Mouse (Mus musculus): ENCODE data around the gene Tspan5.

DNA sequence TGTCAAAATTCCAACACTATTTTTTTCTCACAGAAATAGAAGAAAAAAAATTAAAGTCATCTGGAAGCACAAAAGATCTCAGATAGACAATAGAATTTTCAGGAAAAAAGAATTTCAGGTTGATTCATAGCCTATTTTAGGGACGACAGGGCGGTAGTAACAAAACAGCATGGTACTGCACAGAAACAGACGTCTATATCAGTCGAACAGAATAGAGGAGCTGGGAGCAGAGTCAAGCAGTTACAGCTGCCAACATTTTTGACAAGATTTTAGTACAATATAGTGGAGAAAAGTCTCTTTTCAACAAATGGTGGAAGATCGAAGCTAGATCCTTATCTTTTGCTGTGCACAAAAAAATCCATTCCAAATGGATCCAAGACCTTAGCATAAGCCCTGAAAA lies 144.1 kb downstream of the Tspan5 start:
- no peak for TF ChIP-seq CTCF (IDR thresholded peaks at IDR 0.05; ENCODE audit: low read depth, low read length)
- TF ChIP-seq EP300 (IDR thresholded peaks at IDR 0.05; ENCODE audit: insufficient read depth, low read depth, low read length) = no peak

Measured in ES-Bruce4 (cell line).